Mouse (Mus musculus) forebrain, embryonic 15.5 days (tissue): ENCODE measurements at regions not wholly inside any gene's neighbourhood (a gene's known extent, or its start where the extent isn't known, plus 50 kb on each side); places are given as distances from the start of the nearest gene placed in this dataset.

ENCODE experiments used
- ATAC-seq: fragments of 200-750 bp; cut with Nextera tagmentation; replicated peaks from 2 replicates; pipeline ENCODE4 v1.8.0; 2017; ENCODE audit warnings: mild to moderate bottlenecking, moderate TSS enrichment, moderate library complexity
- H3K27ac ChIP-seq: fragments of 300-500 bp; sonication (generic); replicated peaks from 2 replicates; pipeline ENCODE4 v1.5.1; 2015; ENCODE audit warnings: mild to moderate bottlenecking, inconsistent platforms
- H3K27me3 ChIP-seq: fragments of 300-500 bp; sonication (generic); 2 replicates; pipeline ENCODE4 v1.6.1; 2015; ENCODE audit warnings: inconsistent platforms
- H3K36me3 ChIP-seq: fragments of 300-500 bp; sonication (generic); 2 replicates; pipeline ENCODE4 v1.6.1; 2015; ENCODE audit warnings: mild to moderate bottlenecking, inconsistent platforms
- H3K4me1 ChIP-seq: fragments of 300-500 bp; sonication (generic); 2 replicates; pipeline ENCODE4 v1.6.1; 2015; ENCODE audit warnings: inconsistent platforms
- H3K4me2 ChIP-seq: fragments of 300-500 bp; sonication (generic); replicated peaks from 2 replicates; pipeline ENCODE4 v1.6.1; 2015; ENCODE audit warnings: mild to moderate bottlenecking, inconsistent platforms
- H3K4me3 ChIP-seq: fragments of 300-500 bp; sonication (generic); 2 replicates; pipeline ENCODE4 v1.5.1; 2015; ENCODE audit warnings: mild to moderate bottlenecking, inconsistent platforms
- H3K9ac ChIP-seq: fragments of 300-500 bp; sonication (generic); replicated peaks from 2 replicates; pipeline ENCODE4 v1.6.1; 2015; ENCODE audit warnings: mild to moderate bottlenecking, inconsistent platforms
- H3K9me3 ChIP-seq: fragments of 300-500 bp; sonication (generic); 2 replicates; pipeline ENCODE4 v1.6.1; 2016; ENCODE audit warnings: inconsistent platforms
- WGBS: fragments of 180-500 bp; shearing (Covaris S2); methylation state at CpG from one replicate; pipeline ENCODE4 v1.1.7; 2015; ENCODE audit warnings: mixed read lengths; 5-methylcytosine and 5-hydroxymethylcytosine counted together

DNA sequence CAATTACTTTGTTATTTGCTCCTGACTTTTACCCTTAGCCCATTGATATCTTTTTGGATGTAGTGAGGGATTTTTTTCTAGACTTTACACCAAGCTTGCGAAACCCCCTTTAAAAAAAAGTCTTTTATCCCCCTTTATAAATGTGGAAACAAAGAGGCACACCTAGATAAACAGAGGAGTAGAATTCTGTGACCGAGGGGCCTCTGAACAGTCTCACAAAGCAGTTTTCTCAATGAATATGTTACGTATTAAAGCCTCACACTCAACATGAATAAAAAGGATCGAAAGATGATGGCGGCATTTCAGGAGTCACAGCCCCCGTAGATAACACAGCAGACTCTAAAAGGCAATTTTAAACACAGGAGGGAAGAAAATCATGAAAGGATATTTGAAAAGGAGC is 104.2 kb downstream of the Fgf9 start:
- ATAC-seq: no peak
- WGBS: 66% methylated on average over 6 of the region's 6 CpGs
- H3K36me3 ChIP-seq: no peaks in the 10 kb centered on the region

DNA sequence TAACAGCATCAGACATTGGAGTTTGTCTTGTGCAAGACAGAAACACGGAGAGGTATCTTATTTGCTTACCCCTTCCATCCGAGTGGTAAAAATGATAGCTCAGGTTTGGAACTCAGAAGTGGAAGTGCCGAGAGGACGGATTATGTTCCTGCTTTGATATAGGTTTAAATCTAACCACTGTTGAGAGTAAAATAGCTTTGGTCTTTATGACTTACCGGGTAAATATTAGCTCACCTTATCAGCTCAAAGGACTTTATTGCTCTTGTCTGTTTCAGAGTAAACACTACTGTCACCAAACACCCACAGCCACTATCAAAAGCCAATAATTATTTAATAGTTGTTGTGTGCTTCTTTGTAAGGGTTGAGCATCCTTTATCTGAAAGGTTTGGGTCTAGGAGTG is 98.6 kb downstream of the Fgf9 start:
- Histone ChIP-seq H3K9ac (no peak overlapping the region), H3K4me3 (no peak overlapping the region), H3K27ac (no peak overlapping the region), H3K36me3 (no peaks in the 10 kb centered on the region), H3K27me3 (no peaks in the 10 kb centered on the region), H3K4me1 (no peaks in the 10 kb centered on the region), H3K4me2 (no peak overlapping the region), H3K9me3 (no peaks in the 10 kb centered on the region)
- WGBS: 89% methylated on average over 5 of the region's 5 CpGs
- no peak for ATAC-seq

More for the DNA sequence above, 104.2 kb downstream of the Fgf9 start:
- H3K27ac ChIP-seq: no peak overlapping the region
- no peaks in the 10 kb centered on the region for H3K27me3 ChIP-seq
- H3K9ac ChIP-seq: no peak overlapping the region
- no peaks in the 10 kb centered on the region for H3K9me3 ChIP-seq
- H3K4me3 ChIP-seq: no peak overlapping the region
- H3K4me2 ChIP-seq: no peak overlapping the region
- H3K4me1 ChIP-seq: no peaks in the 10 kb centered on the region
